Mouse (Mus musculus) T-helper 17 cell (primary cell): Measurements from ENCODE around the gene Abcc9.
"Not testable (repeated sequence)": the region's sequence is repeated elsewhere in the genome, so short reads cannot be mapped to it uniquely, and the experiment has no call there.

Experiments used
- in situ Hi-C, 2 experiments: fragments of 300-600 bp; cut with MboI, MseI; formaldehyde crosslinking; loops; 1 replicate in 1 of 2; 2 replicates in 1 of 2; pipeline ENCODE4 v1.15.1; 2025; ENCODE audit warnings: high pct_unique_total_duplicates in 2 of 2

Gene Abcc9

DNA sequence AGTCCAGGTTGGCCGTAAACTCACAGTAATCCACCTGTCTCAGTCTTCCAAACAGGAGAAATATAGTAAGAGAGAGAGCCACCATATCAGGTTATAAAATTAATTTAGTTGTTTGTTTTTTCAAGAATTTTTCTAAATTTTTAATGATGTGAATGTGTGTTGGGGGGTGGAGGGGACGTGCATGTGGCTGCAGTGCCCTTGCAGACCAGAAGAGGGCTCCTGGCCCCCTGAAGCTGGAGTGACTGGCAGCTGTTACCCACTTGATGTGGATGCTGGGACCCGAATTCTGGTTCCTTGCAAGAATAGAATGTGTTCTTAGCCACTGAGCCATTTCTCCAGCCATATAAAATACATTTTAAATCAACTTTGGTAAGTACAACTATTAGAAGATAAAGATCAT is 4.6 kb upstream of the Abcc9 start:
- in situ Hi-C loops: no loop called here

DNA sequence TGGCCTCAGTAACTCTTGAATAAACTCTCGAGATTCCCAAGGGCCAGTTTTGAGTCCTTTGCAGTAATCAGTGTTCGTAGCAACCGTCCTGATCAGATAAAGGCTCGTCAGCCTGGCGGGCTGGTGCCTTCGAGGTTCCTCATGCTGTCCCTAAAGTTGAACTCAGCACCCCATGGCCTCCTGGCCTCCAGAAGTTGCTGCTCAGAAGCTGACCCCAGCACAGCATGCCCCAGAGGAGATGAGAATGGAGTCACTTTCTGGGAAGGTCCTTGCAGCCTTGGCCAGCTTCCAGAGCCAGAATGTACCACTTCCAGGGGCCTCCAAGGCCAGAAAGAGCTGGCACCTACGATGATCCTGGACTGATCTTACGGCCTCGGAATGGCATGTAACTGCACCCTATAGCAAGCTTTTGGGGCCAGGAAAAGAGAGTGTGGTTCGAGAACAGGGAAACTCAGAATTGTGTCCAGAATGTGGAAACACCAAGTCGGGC is 1.4 kb upstream of the Abcc9 start:
- in situ Hi-C loops: no loop called here

DNA sequence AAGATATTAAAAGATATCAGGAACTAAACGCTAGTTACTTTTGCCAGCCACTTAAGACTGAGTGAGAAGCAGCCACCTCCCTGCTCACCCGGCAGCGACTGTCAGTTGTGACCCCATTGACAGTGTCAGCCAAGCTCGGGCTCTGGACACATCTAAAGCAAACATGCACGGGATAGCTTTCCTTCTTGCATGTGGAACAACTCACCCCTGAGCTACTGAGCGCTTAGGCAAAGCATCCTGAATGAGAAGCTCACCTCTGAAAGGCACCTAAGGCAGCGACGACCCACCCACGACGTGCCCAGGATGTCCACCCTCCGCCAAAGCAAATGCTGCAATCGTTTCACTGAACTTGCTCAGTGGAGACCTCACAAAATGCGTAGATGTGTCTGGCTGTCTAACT is 954 bp downstream of the Abcc9 start:
- in situ Hi-C loops: no loop called here

DNA sequence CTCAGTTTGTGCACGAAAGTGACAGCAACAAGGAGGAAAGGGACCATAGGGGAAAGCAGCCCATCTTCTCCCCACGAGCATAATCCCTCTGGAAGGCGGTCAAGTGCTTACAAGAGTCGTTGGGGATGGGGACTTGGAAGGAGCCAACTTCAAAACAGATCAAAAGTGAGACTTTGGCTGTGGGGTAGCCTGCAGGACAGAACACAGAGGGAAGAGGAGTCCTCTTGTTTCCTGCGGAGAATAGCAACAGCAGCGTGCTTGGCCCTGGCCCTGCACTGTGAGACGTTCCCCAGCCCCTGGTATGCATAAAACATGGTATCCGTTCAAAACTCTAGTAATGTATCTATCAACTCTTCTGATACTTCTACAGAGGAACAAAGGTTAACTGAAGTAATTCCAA is 1.4 kb downstream of the Abcc9 start:
- in situ Hi-C loops: no loop called here

DNA sequence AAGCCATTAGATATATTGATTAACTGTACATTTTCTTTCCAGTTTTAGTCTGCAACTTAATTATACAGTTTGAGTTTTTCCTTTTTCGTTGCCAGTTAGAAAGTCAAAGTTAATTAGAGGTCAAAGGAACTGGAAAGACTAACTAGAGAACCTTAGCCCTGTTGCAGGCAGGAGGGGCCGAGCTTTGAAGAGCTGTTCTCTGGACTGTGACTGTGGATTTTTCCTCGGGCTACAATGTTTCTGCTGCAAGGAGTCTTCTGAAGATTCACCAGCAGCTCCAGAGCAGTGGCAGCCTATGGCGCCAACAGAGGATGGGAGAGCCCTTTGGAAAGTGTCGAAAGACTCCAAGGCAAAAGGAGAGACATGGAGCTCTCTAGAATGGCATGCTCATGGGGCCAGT is 10.0 kb downstream of the Abcc9 start:
- in situ Hi-C loops: no loop called here

DNA sequence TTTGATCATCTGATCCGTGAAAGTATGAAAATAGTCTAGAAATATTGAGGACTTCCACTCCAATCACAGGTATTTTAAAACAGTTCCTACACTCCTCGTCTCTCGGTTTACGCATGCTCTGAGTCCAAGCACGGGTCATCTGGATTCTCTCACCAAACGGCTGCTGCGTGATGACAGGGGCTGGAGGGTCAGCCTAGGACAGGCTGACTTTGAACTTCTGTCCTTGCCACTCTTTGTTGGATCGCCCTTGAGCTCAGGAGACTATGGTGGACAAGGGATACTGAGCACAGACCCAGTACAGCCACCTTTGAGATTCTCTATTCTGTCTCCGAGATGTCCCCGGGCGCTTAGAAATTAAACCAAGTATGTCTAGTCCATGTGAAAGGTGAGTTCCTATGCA is 12.4 kb downstream of the Abcc9 start:
- in situ Hi-C loops: no loop called here

DNA sequence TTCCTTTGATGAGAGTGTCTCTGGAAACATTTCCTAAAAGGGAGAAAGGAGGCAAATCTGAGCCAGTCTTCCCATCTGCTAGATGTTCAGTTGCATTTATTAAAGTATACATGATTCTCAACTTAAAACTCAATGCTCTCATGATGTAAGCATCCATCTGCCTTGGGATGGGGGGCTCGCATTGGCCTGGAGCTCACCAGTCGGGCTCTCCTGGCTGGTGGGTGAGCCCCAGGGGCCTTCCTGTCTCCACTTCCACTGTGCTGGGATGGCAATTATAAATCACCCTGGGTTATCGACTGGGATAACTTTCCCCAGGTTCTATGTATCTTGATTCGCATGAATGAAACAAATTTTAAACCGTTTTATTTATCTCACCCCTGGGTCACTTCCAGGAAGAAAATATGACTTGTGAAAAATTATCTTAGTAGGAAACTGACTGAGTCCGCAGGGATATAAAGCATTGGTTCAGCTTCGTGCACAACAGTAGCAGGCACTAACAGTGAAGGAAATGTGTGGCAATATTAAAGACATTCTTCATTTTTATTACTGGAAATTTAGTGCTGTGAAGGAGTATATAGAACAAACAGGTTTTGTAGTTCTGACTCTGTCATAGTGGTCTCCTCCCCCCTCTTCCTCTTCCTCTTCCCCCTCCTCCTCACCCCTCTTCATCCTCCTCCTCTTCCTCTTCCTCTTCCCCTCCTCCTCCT is 19.0 kb downstream of the Abcc9 start:
- in situ Hi-C loops: no loop called here

DNA sequence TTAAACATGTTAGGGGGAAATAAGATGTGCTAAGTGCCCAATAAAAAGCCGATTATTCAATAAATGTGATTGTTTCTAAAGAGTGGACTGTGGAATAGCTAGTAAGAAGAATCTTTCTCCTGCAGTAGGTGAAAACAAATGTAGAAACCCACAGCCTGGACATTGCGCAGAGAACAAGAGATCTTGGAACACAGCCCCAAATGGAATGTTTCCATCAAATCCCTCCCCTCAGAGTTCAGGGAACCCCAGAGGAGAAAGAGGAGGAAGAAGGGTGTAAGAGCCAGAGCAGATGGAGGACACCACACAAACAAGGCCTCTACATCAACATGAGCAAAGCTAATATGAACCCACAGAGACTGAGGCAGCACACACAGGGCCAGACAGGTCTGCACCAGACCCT is 32.1 kb downstream of the Abcc9 start:
- in situ Hi-C loops: no loop called here

DNA sequence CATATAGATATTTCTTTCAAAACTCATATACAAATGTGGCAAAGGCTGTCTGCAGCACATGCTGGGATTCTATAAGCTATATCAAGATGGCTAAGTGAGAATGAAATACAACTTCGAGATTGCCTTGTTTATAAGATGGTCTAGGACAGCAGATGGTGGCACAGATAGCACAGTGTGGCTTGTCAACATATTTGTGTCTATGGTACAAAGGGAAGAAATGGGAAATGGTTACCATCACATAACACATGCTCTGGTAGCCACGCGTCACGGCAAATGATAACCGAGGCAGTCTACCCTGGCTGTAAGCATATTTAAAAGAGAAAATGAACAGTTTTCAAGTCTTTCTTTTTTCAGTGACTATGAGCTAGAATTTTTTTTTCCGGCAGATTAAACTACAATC is 32.8 kb downstream of the Abcc9 start:
- in situ Hi-C loops: no loop called here

DNA sequence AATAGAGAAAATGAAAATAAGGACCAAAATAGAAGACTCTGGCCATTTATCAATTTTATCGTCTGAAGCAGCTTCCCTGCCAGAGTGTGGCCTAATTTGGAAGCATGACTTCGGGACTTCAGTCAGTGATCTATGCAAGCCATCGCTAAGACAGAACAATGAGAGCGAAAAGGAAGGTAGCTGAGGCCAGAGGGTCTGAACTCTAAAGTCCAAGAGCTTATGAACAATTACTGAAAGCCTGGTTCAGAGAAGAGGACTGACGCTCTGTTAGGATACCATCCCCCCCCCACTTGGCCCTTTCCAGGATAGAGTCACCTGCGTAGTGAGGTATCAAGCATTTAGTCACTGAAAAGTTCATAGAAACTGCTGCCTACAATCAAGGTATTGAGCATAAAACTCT is 33.3 kb downstream of the Abcc9 start:
- in situ Hi-C loops: no loop called here

DNA sequence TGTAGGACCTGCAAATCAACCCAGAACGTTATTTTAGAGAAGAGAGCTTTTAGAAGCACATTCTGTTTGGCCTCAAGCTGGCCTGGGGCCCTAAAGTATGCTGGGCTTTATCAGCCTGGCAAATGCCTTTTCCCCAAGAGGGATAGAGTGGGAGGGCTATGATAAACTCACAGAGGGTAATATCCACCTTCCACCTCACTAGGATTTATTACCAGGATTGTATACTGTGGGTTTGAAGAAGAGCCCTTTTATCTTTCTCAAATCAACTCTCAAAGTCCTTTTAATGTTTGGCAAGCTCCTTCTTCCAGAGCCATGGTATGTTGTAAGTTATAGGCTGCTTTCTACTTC is 33.7 kb downstream of the Abcc9 start:
- in situ Hi-C loops: no loop called here

DNA sequence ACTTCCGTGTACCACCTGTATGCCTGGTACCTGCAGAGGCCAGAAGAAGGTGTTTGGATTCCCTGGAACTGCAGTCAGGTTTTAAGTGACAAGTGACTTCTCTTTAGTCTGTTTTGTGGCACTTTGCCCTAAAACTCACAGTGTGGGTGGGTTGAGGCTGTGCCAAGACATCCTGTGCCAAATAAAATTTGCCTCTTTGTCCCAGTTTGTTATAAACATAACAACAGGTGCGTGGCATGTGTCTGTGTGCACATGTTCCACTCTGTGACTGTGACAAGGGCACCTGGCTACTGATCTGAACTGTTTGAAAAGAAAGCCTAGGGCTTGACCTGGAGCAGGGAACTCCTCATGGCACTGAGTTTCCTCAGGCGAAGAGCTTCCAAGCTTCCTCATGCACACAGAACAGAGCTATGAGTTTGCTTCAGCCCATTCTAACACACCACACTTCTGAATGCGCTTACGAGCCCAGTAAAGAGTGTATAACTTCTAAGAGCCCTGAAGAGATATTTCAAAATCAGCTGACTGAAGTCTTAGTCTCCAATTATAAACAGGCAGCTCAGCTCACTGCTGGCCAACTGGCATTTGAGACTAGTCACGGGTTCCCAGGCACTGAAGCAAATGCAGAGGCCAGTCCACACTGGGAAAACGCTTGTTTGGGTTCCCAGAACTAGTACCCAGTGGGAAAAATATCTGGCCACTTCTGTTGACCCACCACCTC is 34.3 kb downstream of the Abcc9 start:
- in situ Hi-C loops: no loop called here

DNA sequence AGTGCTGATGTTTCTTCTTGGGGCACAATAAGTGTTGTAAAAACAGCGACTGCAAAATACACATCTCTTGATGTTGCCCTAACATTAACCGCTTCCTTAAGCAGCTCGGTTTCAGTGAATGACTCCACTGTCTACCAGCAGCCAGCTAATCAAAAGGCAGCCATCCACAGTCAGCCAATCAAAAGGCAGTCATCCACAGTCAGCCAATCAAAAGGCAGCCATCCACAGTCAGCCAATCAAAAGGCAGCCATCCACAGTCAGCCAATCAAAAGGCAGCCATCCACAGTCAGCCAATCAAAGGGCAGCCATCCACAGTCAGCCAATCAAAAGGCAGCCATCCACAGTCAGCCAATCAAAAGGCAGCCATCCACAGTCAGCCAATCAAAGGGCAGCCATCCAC is 40.1 kb downstream of the Abcc9 start:
- in situ Hi-C loops: not testable (repeated sequence)

DNA sequence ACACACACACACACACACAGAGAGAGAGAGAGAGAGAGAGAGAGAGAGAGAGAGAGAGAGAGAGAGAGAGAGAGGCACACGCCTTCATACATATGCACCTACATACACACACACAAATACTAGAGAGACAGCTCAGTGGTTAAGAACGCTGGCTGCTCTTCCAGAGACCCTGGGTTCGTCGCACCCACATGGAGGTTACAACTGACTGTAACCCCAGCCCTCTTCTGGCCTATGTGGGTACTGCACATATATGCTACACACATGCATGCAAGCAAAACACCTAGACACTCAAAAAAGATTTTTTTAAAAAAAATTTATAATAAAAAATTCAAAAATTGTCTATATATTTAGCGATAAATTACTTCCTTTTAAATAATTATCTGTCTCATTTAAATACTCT is 43.1 kb downstream of the Abcc9 start:
- in situ Hi-C loops: no loop called here

DNA sequence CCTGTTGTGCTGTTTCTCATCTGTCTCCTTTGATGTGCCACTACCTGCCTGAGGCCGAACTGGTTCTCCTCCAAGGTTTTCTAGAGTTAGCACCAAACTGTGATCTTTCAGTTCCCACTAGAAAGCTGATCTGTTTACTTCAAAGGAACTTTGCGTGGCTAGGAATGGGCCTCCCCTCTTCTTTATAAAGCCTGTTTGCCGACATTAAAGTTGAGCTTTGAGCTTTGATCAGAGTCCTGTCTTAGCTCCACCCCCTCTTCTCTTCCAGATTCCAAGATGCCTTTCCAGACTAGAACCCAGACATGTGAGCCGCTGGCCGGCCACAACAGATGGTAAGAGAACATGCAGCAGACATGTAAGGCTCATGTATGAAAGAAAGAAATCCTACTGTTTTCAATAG is 47.6 kb downstream of the Abcc9 start:
- in situ Hi-C loops: loop anchor here in 1 of 2 experiments (5.0 kb wide), 1 partner anchor 127 kb away; no protein-coding TSS in a partner anchor

DNA sequence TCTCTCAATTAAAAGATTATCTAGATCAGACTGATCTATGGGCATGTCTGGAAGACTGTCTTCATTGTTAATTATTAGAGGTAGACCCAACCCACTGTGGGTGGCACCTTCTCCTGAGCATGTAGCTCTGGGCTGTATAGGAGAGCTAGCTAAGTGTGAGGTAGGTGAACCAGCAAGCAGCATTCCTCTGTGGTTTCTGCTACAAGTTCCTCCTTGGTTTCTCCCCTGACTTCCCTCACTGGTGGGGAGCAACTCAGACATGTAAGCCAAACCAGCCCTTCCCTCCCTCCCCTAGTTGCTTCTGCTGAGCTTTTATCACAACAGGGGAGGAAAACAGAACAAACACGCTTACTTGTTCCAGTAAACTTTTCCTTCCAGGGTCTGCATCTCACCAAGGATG is 49.9 kb downstream of the Abcc9 start:
- in situ Hi-C loops: loop anchor here in 1 of 2 experiments (5.0 kb wide), 1 partner anchor 125 kb away; no protein-coding TSS in a partner anchor

DNA sequence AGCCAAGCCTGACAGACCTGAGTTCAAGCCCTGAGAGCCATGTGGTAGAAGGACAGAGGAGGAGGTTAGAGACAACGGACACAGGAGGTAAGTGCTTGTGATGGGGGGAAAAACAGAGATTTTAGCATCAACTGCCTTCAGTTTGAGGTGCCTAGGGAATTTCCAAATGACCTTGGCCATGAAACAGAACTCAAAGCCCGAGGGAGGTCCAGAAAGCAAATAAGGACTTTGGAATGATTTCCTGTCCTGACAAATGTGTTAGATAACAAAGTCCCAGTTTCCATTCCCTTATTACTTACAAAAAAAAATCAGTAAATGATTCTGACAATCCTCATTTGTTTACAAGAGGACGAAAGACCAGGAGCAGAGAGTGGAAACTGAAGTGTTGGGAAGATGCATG is 52.8 kb downstream of the Abcc9 start:
- in situ Hi-C loops: no loop called here

DNA sequence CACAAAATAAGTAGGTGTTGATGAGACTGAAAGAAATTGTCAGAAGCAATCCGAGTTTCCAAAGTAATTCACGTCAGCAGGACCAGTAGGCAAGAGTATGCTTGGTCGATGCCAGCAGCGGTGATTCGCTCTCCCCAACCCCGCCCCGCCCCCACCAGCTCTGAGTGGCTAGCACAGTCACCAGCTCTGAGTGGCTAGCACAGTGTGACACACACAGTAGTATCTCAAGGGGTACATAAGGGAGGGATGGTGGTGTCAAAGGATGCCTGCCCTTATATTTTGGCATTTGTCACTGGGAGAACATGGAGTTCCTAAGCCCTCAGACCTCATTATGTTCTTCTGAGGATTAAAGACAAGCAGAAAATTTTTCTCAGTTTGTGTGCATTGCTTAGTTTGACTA is 56.6 kb downstream of the Abcc9 start:
- in situ Hi-C loops: no loop called here

DNA sequence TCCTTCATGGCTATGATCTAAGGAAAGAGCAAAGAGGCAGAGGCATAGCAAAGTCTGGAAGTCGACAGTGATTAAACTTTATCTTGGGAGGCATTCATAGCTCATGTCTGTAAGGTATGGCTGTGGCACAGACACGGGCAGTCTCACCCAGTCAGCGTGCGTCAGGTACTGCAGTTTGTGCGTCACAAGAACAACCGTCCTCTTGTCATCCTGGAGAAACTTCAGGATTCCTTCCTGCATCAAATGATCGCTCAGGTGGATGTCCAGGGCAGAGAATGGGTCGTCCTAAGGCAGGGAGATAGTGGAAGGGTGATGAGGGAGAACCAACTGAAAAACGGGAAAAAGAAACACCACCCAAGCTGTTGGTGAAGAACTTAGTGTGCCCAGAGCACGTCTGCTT is 62.8 kb downstream of the Abcc9 start:
- in situ Hi-C loops: no loop called here

DNA sequence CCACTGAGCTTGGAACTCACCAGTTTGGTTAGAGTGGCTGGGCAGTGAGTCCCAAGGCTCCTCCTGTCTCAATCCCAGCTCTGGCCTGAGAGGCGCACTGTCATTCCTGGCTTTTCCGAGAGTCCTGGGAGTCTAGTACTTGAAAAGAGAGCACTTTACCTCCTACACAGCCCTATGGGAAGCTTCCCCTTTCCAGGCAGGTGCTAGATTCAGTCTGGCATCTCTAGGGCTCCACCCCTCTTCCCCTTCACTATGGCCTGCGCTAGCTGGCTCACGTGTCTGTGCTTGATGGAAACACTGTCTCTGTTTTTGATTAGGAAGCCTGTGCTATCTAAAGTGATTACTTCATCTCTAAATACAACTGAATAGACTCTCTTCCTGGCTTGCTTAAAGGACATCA is 66.5 kb downstream of the Abcc9 start:
- in situ Hi-C loops: no loop called here

DNA sequence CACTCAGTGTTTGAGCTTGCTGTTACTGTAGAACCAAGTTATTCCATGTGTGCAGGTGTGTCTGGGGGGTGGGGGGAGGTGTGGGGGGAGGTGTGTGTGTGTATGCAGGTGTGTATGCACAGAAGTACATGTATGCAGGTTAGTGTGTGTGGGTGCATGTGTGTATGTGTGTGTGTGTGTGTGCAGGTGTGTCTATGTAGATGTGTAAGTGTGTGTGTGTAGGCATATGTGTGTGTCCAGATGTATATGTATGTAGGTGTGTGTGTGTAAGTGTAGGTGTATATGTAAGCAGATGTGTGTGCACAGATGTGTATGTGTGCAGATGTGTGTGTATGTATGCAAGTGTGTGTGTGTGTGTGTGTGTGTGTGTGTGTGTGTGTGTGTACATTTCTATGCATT is 66.9 kb downstream of the Abcc9 start:
- in situ Hi-C loops: no loop called here

DNA sequence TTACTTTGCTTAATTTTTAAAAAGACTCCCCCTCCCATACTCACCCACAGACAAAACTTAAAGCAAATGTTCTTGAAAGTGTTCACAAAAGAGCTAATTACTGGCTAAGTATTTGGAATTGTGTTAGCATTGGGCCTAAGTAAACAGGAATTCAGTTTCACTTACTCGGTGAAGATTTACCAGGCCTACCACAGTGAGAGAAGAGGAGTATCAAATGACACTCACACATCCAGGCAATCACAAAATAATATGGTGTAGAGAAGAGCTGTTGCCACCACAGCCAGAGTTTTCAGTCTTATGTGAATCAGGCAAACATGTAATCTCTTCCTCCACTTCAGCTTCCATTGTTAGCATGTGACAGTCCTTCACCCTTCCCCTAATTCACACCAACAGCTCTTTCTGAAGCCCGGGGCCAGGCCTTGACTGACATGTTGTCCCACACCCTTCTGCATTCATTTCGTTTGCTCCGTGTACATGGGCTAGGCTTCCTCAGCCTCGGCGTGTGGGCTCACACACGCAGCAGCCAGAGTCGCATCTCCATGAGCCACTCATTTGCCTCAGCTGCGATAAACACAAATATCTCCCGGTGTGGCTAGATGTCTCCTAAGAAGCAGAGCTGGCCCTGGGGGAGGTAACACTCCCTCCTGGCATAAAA is 67.5 kb downstream of the Abcc9 start:
- in situ Hi-C loops: no loop called here

DNA sequence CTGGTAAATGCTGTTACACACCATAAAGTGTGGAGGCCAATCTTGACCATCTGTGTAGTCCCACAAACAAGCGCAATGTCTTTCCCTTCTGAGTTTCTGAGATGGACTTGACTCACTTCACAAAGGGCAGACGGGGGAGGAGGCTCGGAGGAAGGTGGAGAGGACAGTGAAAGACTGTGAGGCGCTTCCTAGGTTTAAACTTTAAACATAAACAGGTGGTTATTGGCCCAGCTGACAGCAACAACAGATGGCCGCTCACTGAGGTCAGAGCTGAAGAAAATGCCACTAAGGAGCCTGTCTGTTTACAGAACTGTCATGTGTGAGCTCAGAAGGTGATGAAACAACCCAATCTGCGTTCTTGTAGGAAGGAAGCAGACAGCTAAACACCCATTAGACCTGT is 78.8 kb downstream of the Abcc9 start:
- in situ Hi-C loops: no loop called here
